Mouse (Mus musculus): ENCODE measurements around the gene Flrt1.
"Not testable (repeated sequence)": the region's sequence is repeated elsewhere in the genome, so short reads cannot be mapped to it uniquely, and the experiment has no call there.

The Flrt1 gene

DNA sequence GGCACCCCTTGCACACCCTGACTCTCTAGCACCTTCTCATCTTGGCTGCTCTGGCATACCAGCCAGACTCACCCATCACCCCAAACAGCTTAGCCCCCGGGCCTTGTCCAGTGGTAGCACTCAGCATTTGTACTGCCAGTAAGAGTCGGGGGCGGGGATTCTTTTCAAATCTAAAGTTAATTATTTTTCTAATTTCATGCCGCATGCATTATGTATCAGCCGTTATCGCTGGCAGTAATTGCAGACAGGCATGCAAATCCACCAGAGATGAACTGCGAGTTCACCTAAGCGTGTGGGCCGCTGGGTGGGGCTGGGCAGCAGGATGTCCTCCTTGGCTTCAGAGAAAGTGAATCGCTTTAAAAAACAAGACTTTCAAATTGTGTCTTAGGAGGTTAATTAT is 3.5 kb downstream of the Flrt1 start:
- DNase-seq (ENCODE audit: low spot score): no peak

DNA sequence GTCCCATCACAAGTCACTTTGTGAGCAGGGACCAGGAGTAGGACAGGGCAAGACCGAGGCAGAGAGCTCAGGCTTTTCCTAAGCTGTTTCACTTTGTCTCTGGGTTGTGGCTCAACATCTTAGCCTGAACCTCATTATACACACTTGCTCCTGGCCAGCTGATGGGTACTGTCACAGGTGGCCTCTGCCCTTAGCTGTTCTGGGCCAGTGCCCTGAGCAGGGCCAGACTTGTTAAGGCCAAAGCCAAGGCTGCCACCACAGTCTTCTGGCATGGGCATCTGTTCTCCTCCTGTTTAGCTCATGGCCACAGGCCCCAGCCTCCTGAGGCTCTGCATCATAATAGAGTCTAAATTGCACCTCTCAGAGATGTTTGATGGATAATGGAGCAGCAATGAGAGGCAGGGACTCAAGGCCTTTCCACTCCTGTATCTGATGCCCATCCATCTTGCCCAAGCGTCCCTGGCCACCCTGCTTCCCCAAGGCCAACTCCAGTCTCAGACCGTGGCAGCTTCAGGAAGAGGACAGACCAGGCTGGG is 5.8 kb downstream of the Flrt1 start:
- DNase-seq (ENCODE audit: low spot score): peak; percentile 44

GRCm38 (mm10) chr19:7092756-7093155 is 12.8 kb downstream of the Flrt1 start:
- no peak for DNase-seq (ENCODE audit: low spot score)

DNA sequence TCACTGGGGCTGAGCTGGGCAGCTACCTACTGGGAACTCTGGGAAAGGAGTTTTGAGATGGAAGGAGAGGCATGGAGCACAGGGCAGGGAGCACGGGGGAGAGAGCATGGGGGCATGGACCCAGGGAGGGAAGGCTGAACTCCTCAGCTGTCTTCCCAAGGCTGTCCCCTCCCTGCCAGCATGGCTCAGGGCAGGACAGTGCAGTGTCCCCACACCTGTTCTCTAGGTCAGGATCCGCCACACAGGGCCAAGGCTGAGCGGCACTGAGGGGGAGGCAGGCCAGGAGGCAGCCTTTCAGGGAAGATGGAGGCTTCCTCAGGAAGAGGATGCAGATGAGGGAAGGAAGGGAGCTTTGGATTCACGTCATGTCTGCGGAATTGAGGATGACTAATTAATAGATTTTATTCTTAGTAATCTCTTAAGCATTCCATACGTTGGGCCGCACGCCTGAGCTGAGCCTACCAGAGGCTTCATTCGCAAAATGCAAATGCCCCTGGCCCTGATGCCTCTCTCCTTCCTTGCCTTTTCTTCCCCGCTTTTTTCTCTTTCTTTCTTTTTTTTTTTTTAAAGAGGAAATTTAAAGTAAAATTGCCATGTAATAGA is 14.0 kb downstream of the Flrt1 start:
- DNase-seq (ENCODE audit: low spot score): no peak

- peak; percentile 48 for DNase-seq (ENCODE audit: low spot score)
Observed at GRCm38 (mm10) chr19:7090369-7091064, 15.0 kb downstream of the Flrt1 start.

- no peak for DNase-seq (ENCODE audit: low spot score)
Observed at GRCm38 (mm10) chr19:7089842-7090251, 15.7 kb downstream of the Flrt1 start.

- no peak for DNase-seq (ENCODE audit: low spot score)
Observed at GRCm38 (mm10) chr19:7089050-7089449, 16.5 kb downstream of the Flrt1 start.

DNA sequence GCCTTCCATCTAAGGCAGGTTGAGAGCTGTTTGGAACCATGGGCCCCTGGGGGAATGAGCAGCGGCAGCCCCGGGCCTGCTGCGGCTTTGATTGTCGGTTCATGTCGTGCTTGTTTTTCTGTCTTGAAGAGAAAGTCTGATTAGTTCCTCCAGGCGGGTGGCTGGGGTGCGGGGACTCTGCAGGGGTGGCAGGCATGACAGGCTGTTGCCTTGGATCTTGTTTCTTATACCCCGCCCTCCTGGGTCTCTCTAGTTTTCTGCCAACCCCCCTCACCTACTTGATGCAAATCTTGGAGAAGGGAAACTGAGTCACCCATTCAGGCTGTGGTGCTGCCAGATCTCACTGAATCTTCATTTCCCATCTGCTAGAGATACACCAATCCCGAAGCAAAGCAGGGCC is 17.0 kb downstream of the Flrt1 start:
- no peak for DNase-seq (ENCODE audit: low spot score)

DNA sequence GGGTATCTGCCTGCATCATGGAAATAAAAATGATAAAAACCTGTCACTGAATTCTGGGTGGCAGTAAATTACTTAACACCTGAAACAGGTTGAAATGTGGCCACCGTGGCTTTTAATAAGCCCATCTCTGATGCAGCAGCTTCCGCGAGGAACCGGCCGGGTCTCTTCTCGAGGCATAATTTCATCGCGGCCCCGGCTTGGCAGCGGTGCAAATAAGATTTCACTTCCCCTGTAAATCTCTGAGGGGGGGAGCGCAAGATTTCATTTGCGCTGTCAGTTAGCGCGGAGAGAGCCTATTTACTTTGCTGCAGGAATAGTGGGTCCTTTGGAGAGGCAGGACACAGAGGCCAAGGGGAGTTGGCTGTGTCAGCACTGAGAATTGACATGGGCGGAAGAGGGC is 20.8 kb downstream of the Flrt1 start:
- DNase-seq (ENCODE audit: low spot score): no peak

- DNase-seq (ENCODE audit: low spot score): peak; percentile 71
Observed at GRCm38 (mm10) chr19:7083035-7083794, 22.3 kb downstream of the Flrt1 start.

GRCm38 (mm10) chr19:7081516-7082266 is 23.8 kb downstream of the Flrt1 start:
- no peak for DNase-seq (ENCODE audit: low spot score)

DNA sequence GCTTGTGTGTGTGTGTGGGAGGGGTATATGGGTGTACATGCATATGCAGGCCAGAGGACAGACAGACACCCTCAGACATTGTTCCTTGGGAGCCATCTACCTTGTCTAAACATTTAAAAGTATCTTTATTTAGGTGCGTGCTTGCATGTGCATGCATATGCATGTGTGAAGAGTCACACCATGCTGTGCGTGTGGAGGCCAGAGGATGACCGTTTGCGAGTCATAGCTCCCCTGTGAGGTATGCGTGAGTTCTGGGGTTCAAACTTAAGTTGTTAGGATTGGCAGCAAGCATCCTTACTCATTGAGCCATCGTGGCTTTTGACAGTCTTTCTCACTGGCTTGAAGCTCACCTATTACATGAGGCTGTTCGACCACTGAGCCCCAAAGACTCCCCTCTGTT is 27.3 kb downstream of the Flrt1 start:
- DNase-seq (ENCODE audit: low spot score): no peak

GRCm38 (mm10) chr19:7077666-7078065 is 27.9 kb downstream of the Flrt1 start:
- no peak for DNase-seq (ENCODE audit: low spot score)

- not testable (repeated sequence) for DNase-seq (ENCODE audit: low spot score)
Observed at GRCm38 (mm10) chr19:7075336-7075735, 30.2 kb downstream of the Flrt1 start.

GRCm38 (mm10) chr19:7073997-7074781 is 31.3 kb downstream of the Flrt1 start:
- no peak for DNase-seq (ENCODE audit: low spot score)

- no peak for DNase-seq (ENCODE audit: low spot score)
Observed at GRCm38 (mm10) chr19:7072221-7072620, 33.3 kb downstream of the Flrt1 start.

DNA sequence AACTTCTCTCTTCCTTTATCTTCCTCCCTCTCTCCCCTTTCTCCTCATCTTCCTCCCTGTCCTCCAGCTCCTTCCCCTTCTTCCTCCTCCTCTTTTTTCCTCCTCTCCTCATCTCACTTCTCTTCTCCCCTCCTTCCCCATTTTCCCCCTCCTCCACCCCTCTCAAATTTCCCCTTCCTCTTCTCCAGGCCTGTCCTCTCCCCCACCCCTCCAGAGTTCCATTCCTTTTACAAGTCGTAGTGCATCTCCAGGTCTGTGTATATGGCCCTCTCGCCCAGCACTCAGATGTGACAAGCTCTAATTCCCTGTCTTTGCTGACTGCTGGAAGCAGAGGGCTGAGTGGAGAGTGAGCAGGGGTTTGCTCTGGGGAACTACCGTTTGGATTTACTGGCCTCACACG is 34.8 kb downstream of the Flrt1 start:
- no peak for DNase-seq (ENCODE audit: low spot score)

DNA sequence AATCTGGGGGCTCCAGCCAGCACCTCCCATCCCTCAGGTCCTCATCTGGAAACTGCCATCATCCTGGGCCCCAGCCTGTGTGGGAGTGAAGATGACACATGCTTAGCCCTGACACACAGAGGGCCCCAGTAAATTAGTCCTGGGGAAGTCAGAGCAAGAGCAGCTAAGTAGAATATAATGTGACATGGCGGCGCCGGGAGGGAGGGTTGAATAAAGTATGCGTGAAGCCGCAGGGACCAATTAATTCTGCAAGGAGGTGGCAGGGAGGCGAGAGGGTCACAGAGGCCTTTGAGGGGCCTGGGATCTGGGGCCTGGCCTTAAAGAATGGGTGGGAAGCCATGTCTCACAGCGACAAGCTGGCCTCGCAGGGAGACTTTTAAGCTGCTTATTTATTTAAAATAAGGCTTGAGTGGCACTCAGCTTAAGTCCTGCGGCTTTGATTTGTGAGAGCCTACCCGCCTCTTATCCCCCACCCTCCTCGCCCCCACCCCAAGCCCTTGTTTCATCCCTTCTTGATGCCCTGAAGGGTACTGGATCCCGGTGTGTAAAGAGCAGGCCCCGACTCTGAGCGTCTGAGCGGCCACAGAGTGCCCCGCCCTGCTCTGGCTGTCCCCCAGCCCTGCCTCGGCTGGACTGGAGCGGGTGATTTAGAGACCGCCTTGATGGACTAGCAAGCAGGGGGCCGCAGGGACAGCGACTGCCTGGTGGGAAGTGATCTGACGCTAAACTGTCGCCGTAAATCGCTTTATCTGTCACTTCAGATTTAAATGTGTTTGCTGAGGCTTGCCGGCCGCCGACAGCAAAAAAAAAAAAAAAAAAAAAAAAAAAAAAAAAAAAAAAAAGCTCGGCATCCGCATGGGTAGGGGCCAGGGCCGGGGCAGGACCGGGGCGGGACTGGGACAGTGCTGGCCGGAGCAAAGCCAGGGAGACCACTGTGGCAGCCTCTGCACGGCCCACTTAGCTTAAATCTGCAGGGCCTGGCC is 35.5 kb downstream of the Flrt1 start:
- DNase-seq (ENCODE audit: low spot score): peak; percentile 75

GRCm38 (mm10) chr19:7068661-7069531 is 36.6 kb downstream of the Flrt1 start:
- peak; percentile 60 for DNase-seq (ENCODE audit: low spot score)

Measured in MN1 (cell line).